Mouse (Mus musculus) lung, adult 2 months (tissue): Measurements from ENCODE around the gene Gm28036. TPM values are rescaled to one million over a fixed set of nuclear protein-coding genes. Genes with fewer than 3 reads are reported as not detected.

Experiments used
- DNase-seq: peaks from one replicate; pipeline ENCODE4 v3.0.0; 2022
- H3K4me1 ChIP-seq: fragments of 200-500 bp; 2 replicates; pipeline ENCODE4 v1.6.1; 2011; ENCODE audit warnings: low read length; ENCODE audit not compliant: control insufficient read depth, insufficient read depth
- H3K4me3 ChIP-seq: fragments of 200-500 bp; replicated peaks from 2 replicates; pipeline ENCODE3; 2011; ENCODE audit warnings: low read depth, mild to moderate bottlenecking, control low read depth, low read length; ENCODE audit errors: extremely low read depth
- CTCF ChIP-seq: fragments of 200-500 bp; IDR thresholded peaks from 2 replicates; pipeline ENCODE4 v1.5.1; 2011; ENCODE audit warnings: mild to moderate bottlenecking, low read length, control low read depth; ENCODE audit not compliant: insufficient read depth
- POLR2A ChIP-seq: fragments of 200-500 bp; IDR thresholded peaks from 2 replicates; pipeline ENCODE4 v1.6.1; 2011; ENCODE audit warnings: low read depth, mild to moderate bottlenecking, control low read depth, low read length, borderline replicate concordance; ENCODE audit errors: extremely low read depth
- WGBS: fragments of 180-500 bp; shearing (Covaris S2); methylation state at CpG from one replicate; pipeline ENCODE4 v1.1.7; 2018; 5-methylcytosine and 5-hydroxymethylcytosine counted together
- polyA plus RNA-seq: library from polyadenylated mRNA; depleted of rRNA; stranded (reverse); fragments of >200 nt; gene quantifications from 2 replicates; pipeline ENCODE4 v1.2.3, GENCODE M21; 2012; rRNA removed

The Gm28036 gene
- polyA plus RNA-seq, 1 experiment, result 6.5 TPM

- Histone ChIP-seq H3K4me1 (no peaks in the 10 kb centered on the region), H3K4me3 (no peak overlapping the region)
- DNase-seq, result no peak
- TF ChIP-seq POLR2A (no peak), CTCF (no peak)
- WGBS, result 85% methylated on average over 10 of the region's 10 CpGs
These were observed 59.0 kb downstream of the Gm28036 start for GRCm38 (mm10) chr2:156067916-156068315.

- no peak for DNase-seq
- Histone ChIP-seq H3K4me1 (no peaks in the 10 kb centered on the region), H3K4me3 (no peak overlapping the region)
- 40% methylated on average over 10 of the region's 10 CpGs for WGBS
- TF ChIP-seq CTCF (no peak), POLR2A (no peak)
These were observed 60.8 kb downstream of the Gm28036 start for GRCm38 (mm10) chr2:156066126-156066525.

- peak within 1 kb of the TSS; percentile 64 for H3K4me3 ChIP-seq
- TF ChIP-seq CTCF (no peak), POLR2A (no peak)
- H3K4me1 ChIP-seq, result no peaks in the 10 kb centered on the region
- peak; percentile 71 for DNase-seq
- under 1% methylated on average over 81 of the region's 81 CpGs for WGBS
These were observed 61.5 kb downstream of the Gm28036 start, which contains the start of gene Spag4 for GRCm38 (mm10) chr2:156065099-156066041. Gene Spag4, plus strand, starts transcription at chr2:156065175.

GRCm38 (mm10) chr2:156052816-156053215 is 74.1 kb downstream of the Gm28036 start, which contains the start of gene Fer1l4:
Gene Fer1l4, minus strand, starts transcription at chr2:156052947.
- no peak within 1 kb of the TSS for H3K4me3 ChIP-seq
- DNase-seq, result no peak
- TF ChIP-seq CTCF (no peak), POLR2A (no peak)
- peaks cover 3% of the 10 kb centered on the region; the same call in 1 of the 2 replicates for H3K4me1 ChIP-seq
- WGBS, result 74% methylated on average over 9 of the region's 9 CpGs

GRCm38 (mm10) chr2:156047929-156048328 is 79.0 kb downstream of the Gm28036 start:
- Histone ChIP-seq H3K4me3 (no peak overlapping the region), H3K4me1 (no peaks in the 10 kb centered on the region)
- WGBS, result 10% methylated on average over 19 of the region's 19 CpGs
- peak; percentile 13 for DNase-seq
- no peak for TF ChIP-seq POLR2A

- WGBS, result 73% methylated on average over 8 of the region's 8 CpGs
- Histone ChIP-seq H3K4me3 (no peak overlapping the region), H3K4me1 (no peaks in the 10 kb centered on the region)
- TF ChIP-seq CTCF (no peak), POLR2A (no peak)
- no peak for DNase-seq
These were observed 84.0 kb downstream of the Gm28036 start for GRCm38 (mm10) chr2:156042903-156043302.

GRCm38 (mm10) chr2:156039390-156039789 is 87.5 kb downstream of the Gm28036 start:
- no peaks in the 10 kb centered on the region for H3K4me1 ChIP-seq
- TF ChIP-seq CTCF (no peak), POLR2A (no peak)
- no peak overlapping the region for H3K4me3 ChIP-seq
- WGBS, result 88% methylated on average over 3 of the region's 3 CpGs
- no peak for DNase-seq

GRCm38 (mm10) chr2:156025482-156025881 is 101.4 kb downstream of the Gm28036 start:
- DNase-seq, result no peak
- TF ChIP-seq CTCF (no peak), POLR2A (no peak)
- H3K4me3 ChIP-seq, result no peak overlapping the region
- no peaks in the 10 kb centered on the region for H3K4me1 ChIP-seq

Other genes starting within 250 kb of the Gm28036 start
- 13.5 and 24.0 TPM in 2 replicates for gene Uqcc1, start 196.8 kb downstream of the Gm28036 start, polyA plus RNA-seq
- gene Gm15557, start 186.4 kb downstream of the Gm28036 start, polyA plus RNA-seq, result not detected in 2 replicates
- 0.37 and 0.59 TPM in 2 replicates for gene Gdf5, start 181.7 kb downstream of the Gm28036 start, polyA plus RNA-seq
- 7.1 and 9.1 TPM in 2 replicates for gene Cep250, start 170.6 kb downstream of the Gm28036 start, polyA plus RNA-seq
- 1.0 and 1.8 TPM in 2 replicates for gene 6430550D23Rik, start 119.1 kb downstream of the Gm28036 start, polyA plus RNA-seq
- 227 and 260 TPM in 2 replicates for gene Ergic3, start 119.0 kb downstream of the Gm28036 start, polyA plus RNA-seq
- 0.63 and 0.98 TPM in 2 replicates for gene Fer1l4, start 74.1 kb downstream of the Gm28036 start, polyA plus RNA-seq
- 1.1 and 1.8 TPM in 2 replicates for gene Spag4, start 61.9 kb downstream of the Gm28036 start, polyA plus RNA-seq
- gene Cpne1, start 15.1 kb downstream of the Gm28036 start, polyA plus RNA-seq, result 114 and 121 TPM in 2 replicates
- 12.5 and 21.1 TPM in 2 replicates for gene Rbm12, start 15.1 kb downstream of the Gm28036 start, polyA plus RNA-seq
- 203 and 218 TPM in 2 replicates for gene Romo1, start 16.9 kb upstream of the Gm28036 start, polyA plus RNA-seq
- gene Nfs1, start 17.1 kb upstream of the Gm28036 start, polyA plus RNA-seq, result 40.6 and 42.8 TPM in 2 replicates
- gene Rbm39, start 53.1 kb upstream of the Gm28036 start, polyA plus RNA-seq, result 65.2 and 81.0 TPM in 2 replicates
- gene Phf20, start 69.4 kb upstream of the Gm28036 start, polyA plus RNA-seq, result 15.8 and 19.9 TPM in 2 replicates
- 0.96 and 1.2 TPM in 2 replicates for gene Cnbd2, start 185.2 kb upstream of the Gm28036 start, polyA plus RNA-seq
- gene Scand1, start 185.6 kb upstream of the Gm28036 start, polyA plus RNA-seq, result 157 and 282 TPM in 2 replicates